Mouse (Mus musculus): ENCODE data around the gene Ptx4. TPM values are rescaled to one million over a fixed set of nuclear protein-coding genes. Genes with fewer than 3 reads are reported as not detected.

Ptx4 gene
- polyA plus RNA-seq, 1 experiment = 0.07 TPM

- no peak for DNase-seq (ENCODE audit: low read depth)
- TF ChIP-seq POLR2A (IDR thresholded peaks at IDR 0.05; ENCODE audit: borderline replicate concordance, extremely low read depth, insufficient read depth, insufficient read length, poor library complexity, severe bottlenecking) (no peak), CTCF (IDR thresholded peaks at IDR 0.05; ENCODE audit: borderline replicate concordance, extremely low read depth, insufficient read depth, insufficient read length) (no peak)
Measured at GRCm38 (mm10) chr17:25090450-25090849, 30.1 kb upstream of the Ptx4 start.

- TF ChIP-seq CTCF (IDR thresholded peaks at IDR 0.05; ENCODE audit: borderline replicate concordance, extremely low read depth, insufficient read depth, insufficient read length) (no peak), POLR2A (IDR thresholded peaks at IDR 0.05; ENCODE audit: borderline replicate concordance, extremely low read depth, insufficient read depth, insufficient read length, poor library complexity, severe bottlenecking) (no peak)
- DNase-seq (ENCODE audit: low read depth) = no peak
Measured at GRCm38 (mm10) chr17:25096221-25096620, 24.3 kb upstream of the Ptx4 start.

- no peak for TF ChIP-seq POLR2A (IDR thresholded peaks at IDR 0.05; ENCODE audit: borderline replicate concordance, extremely low read depth, insufficient read depth, insufficient read length, poor library complexity, severe bottlenecking)
- TF ChIP-seq CTCF (IDR thresholded peaks at IDR 0.05; ENCODE audit: borderline replicate concordance, extremely low read depth, insufficient read depth, insufficient read length) = no peak
- no peak for DNase-seq (ENCODE audit: low read depth)
Measured at GRCm38 (mm10) chr17:25100052-25100451, 20.5 kb upstream of the Ptx4 start.

DNA sequence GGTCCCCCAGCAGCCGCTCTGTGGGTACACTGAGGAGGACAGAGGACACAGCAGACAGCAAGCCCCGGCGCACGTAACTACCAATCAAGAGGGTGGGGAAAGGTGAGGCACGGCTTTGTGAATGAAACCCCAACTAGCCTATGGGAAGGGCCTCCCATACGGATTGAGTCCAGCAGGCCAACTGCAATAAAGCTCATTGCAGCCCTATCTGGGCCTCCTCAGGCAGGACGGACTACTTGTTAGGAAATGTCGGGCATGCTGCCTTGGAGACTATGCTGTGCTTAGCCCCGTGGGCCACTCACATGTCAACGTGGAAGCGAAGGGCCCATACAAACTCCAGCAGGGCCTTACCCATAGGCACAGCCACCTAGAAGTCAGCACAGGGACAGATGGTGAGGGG lies 19.2 kb upstream of the Ptx4 start:
- no peak for TF ChIP-seq CTCF (IDR thresholded peaks at IDR 0.05; ENCODE audit: borderline replicate concordance, extremely low read depth, insufficient read depth, insufficient read length)
- TF ChIP-seq POLR2A (IDR thresholded peaks at IDR 0.05; ENCODE audit: borderline replicate concordance, extremely low read depth, insufficient read depth, insufficient read length, poor library complexity, severe bottlenecking) = no peak
- no peak for DNase-seq (ENCODE audit: low read depth)

- TF ChIP-seq POLR2A (IDR thresholded peaks at IDR 0.05; ENCODE audit: borderline replicate concordance, extremely low read depth, insufficient read depth, insufficient read length, poor library complexity, severe bottlenecking) (no peak), CTCF (IDR thresholded peaks at IDR 0.05; ENCODE audit: borderline replicate concordance, extremely low read depth, insufficient read depth, insufficient read length) (no peak)
- DNase-seq (ENCODE audit: low read depth) = no peak
Measured at GRCm38 (mm10) chr17:25107786-25108185, 12.8 kb upstream of the Ptx4 start.

DNA sequence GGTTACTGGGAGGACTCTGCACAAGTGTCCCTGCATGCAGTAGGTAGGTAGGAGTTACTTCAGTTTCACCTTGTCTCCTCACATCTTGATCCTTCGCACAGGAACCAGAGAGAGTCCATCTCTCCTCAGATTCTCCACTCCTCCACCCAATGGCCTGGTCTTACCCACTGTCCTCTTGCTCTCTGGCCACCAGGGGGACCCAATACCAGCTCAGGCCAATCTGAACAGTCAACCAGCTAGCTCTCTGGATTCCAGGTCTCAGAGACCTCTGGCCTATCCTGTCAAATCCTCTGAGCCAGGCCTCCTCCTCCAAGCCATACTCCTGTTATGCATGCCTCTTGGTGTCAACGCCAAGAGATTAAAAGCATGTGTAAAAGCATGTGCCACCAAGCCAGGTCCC lies 11.0 kb upstream of the Ptx4 start:
- peak; percentile 22 for DNase-seq (ENCODE audit: low read depth)
- TF ChIP-seq POLR2A (IDR thresholded peaks at IDR 0.05; ENCODE audit: borderline replicate concordance, extremely low read depth, insufficient read depth, insufficient read length, poor library complexity, severe bottlenecking) = no peak
- TF ChIP-seq CTCF (IDR thresholded peaks at IDR 0.05; ENCODE audit: borderline replicate concordance, extremely low read depth, insufficient read depth, insufficient read length) = peak; percentile 60; the same call in 1 of the 2 replicates

GRCm38 (mm10) chr17:25110590-25110989 lies 10.0 kb upstream of the Ptx4 start:
- DNase-seq (ENCODE audit: low read depth) = no peak
- TF ChIP-seq POLR2A (IDR thresholded peaks at IDR 0.05; ENCODE audit: borderline replicate concordance, extremely low read depth, insufficient read depth, insufficient read length, poor library complexity, severe bottlenecking) (no peak), CTCF (IDR thresholded peaks at IDR 0.05; ENCODE audit: borderline replicate concordance, extremely low read depth, insufficient read depth, insufficient read length) (no peak)

DNA sequence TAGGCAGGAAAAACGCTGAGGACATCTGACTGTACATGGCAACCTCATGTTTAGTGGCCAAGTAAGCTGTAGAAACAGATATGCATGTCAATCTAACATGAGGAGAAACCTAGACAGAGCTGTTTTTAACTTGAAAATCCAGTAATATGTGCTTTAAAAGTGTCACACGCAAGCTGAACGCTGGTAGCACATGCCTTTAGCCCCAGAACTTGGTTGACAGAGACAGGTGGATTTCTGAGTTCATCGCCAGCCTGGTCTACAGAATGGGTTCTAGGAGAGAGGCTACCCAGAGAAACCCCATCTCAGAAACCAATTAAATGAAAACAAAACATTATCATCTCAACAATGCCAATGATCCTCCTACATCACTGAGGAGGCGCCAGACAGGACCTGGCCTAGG lies 9.3 kb upstream of the Ptx4 start:
- TF ChIP-seq POLR2A (IDR thresholded peaks at IDR 0.05; ENCODE audit: borderline replicate concordance, extremely low read depth, insufficient read depth, insufficient read length, poor library complexity, severe bottlenecking) (no peak), CTCF (IDR thresholded peaks at IDR 0.05; ENCODE audit: borderline replicate concordance, extremely low read depth, insufficient read depth, insufficient read length) (no peak)
- DNase-seq (ENCODE audit: low read depth) = no peak

GRCm38 (mm10) chr17:25111739-25112422 lies 8.7 kb upstream of the Ptx4 start:
- peak; percentile 44 for DNase-seq (ENCODE audit: low read depth)
- TF ChIP-seq CTCF (IDR thresholded peaks at IDR 0.05; ENCODE audit: borderline replicate concordance, extremely low read depth, insufficient read depth, insufficient read length) = no peak
- TF ChIP-seq POLR2A (IDR thresholded peaks at IDR 0.05; ENCODE audit: borderline replicate concordance, extremely low read depth, insufficient read depth, insufficient read length, poor library complexity, severe bottlenecking) = no peak

DNA sequence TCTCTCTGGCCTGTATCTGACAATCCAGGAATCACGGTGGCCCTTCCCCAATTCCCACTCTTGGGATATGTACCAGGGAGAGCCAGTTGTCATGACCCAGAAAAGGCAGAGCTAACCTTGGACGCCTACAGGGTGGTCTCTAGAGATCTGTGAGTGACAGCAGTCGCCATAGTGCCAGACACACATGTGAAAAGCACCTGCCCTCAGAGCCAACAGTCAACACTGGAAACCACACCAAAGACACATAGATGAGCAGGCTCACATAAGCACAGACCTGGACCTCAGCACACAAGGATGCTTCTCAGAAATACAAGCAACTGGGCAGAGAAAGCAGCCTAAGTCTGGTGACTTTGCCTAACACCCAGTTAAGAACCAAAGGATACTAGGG lies 8.1 kb upstream of the Ptx4 start:
- no peak for DNase-seq (ENCODE audit: low read depth)
- TF ChIP-seq POLR2A (IDR thresholded peaks at IDR 0.05; ENCODE audit: borderline replicate concordance, extremely low read depth, insufficient read depth, insufficient read length, poor library complexity, severe bottlenecking) (no peak), CTCF (IDR thresholded peaks at IDR 0.05; ENCODE audit: borderline replicate concordance, extremely low read depth, insufficient read depth, insufficient read length) (no peak)

GRCm38 (mm10) chr17:25114908-25115645 lies 5.5 kb upstream of the Ptx4 start:
- TF ChIP-seq POLR2A (IDR thresholded peaks at IDR 0.05; ENCODE audit: borderline replicate concordance, extremely low read depth, insufficient read depth, insufficient read length, poor library complexity, severe bottlenecking) (no peak), CTCF (IDR thresholded peaks at IDR 0.05; ENCODE audit: borderline replicate concordance, extremely low read depth, insufficient read depth, insufficient read length) (no peak)
- DNase-seq (ENCODE audit: low read depth) = no peak
